Mouse (Mus musculus): ENCODE measurements around the gene Serpind1. TPM values are rescaled to one million over a fixed set of nuclear protein-coding genes. Genes with fewer than 3 reads are reported as not detected.

The Serpind1 gene
- polyA plus RNA-seq (2016; fragmentation: Nextera tagmentation; extraction: Ambion mirVana): 1.3 and 20.4 TPM in 2 replicates

GRCm38 (mm10) chr16:17331116-17331515 lies at the start of gene Serpind1:
Serpind1 (plus strand) TSS chr16:17331371.
- DNase-seq (ENCODE audit: low spot score): no peak
- Histone ChIP-seq H3K36me3 (peaks cover 4% of the 10 kb centered on the region; the same call in 1 of the 2 replicates), H3K27ac (no peak within 1 kb of the TSS), H3K27me3 (ENCODE audit: insufficient read depth, poor library complexity, severe bottlenecking) (no peaks in the 10 kb centered on the region), H3K4me1 (no peaks in the 10 kb centered on the region; the same call in 1 of the 2 replicates), H3K4me3 (no peak within 1 kb of the TSS), H3K9me3 (no peaks in the 10 kb centered on the region)
- 52% methylated on average over 2 of the region's 2 CpGs for WGBS

GRCm38 (mm10) chr16:17283151-17283550 lies 48.0 kb upstream of the Serpind1 start:
- H3K27ac ChIP-seq: no peak overlapping the region
- no peak for DNase-seq (ENCODE audit: low spot score)
- H3K4me3 ChIP-seq: no peak overlapping the region
- H3K27me3 ChIP-seq (ENCODE audit: insufficient read depth, poor library complexity, severe bottlenecking): peaks cover 19% of the 10 kb centered on the region
- peaks cover 5% of the 10 kb centered on the region for H3K4me1 ChIP-seq
- H3K9me3 ChIP-seq: no peaks in the 10 kb centered on the region
- 71% methylated on average over 6 of the region's 6 CpGs for WGBS
- H3K36me3 ChIP-seq: peaks cover 84% of the 10 kb centered on the region

GRCm38 (mm10) chr16:17287103-17287502 lies 44.1 kb upstream of the Serpind1 start:
- H3K27ac ChIP-seq: no peak overlapping the region
- H3K36me3 ChIP-seq: peaks cover 81% of the 10 kb centered on the region
- no peaks in the 10 kb centered on the region for H3K9me3 ChIP-seq
- WGBS: 84% methylated on average over 2 of the region's 2 CpGs
- 0 out of 2 replicates have a peak, but pooled peaks cover 4% of the 10 kb centered on the region for H3K4me1 ChIP-seq
- H3K4me3 ChIP-seq: no peak overlapping the region
- no peak for DNase-seq (ENCODE audit: low spot score)
- H3K27me3 ChIP-seq (ENCODE audit: insufficient read depth, poor library complexity, severe bottlenecking): no peaks in the 10 kb centered on the region

GRCm38 (mm10) chr16:17291016-17291415 lies 40.2 kb upstream of the Serpind1 start:
- H3K9me3 ChIP-seq: no peaks in the 10 kb centered on the region
- DNase-seq (ENCODE audit: low spot score): no peak
- H3K4me1 ChIP-seq: no peaks in the 10 kb centered on the region
- H3K4me3 ChIP-seq: no peak overlapping the region
- H3K36me3 ChIP-seq: peaks cover 68% of the 10 kb centered on the region
- 95% methylated on average over 2 of the region's 2 CpGs for WGBS
- H3K27me3 ChIP-seq (ENCODE audit: insufficient read depth, poor library complexity, severe bottlenecking): no peaks in the 10 kb centered on the region
- H3K27ac ChIP-seq: no peak overlapping the region

- Histone ChIP-seq H3K27me3 (ENCODE audit: insufficient read depth, poor library complexity, severe bottlenecking) (no peaks in the 10 kb centered on the region), H3K9me3 (no peaks in the 10 kb centered on the region), H3K27ac (no peak overlapping the region), H3K36me3 (peaks cover 73% of the 10 kb centered on the region), H3K4me3 (no peak overlapping the region), H3K4me1 (no peaks in the 10 kb centered on the region)
- no peak for DNase-seq (ENCODE audit: low spot score)
- WGBS: 7% methylated on average over 2 of the region's 2 CpGs
Observed at GRCm38 (mm10) chr16:17292751-17293150, 38.4 kb upstream of the Serpind1 start.

- WGBS: 87% methylated on average over 3 of the region's 3 CpGs
- no peaks in the 10 kb centered on the region for H3K4me1 ChIP-seq
- peaks cover 90% of the 10 kb centered on the region for H3K36me3 ChIP-seq
- no peak overlapping the region for H3K4me3 ChIP-seq
- no peak overlapping the region for H3K27ac ChIP-seq
- no peak for DNase-seq (ENCODE audit: low spot score)
- no peaks in the 10 kb centered on the region for H3K9me3 ChIP-seq
- H3K27me3 ChIP-seq (ENCODE audit: insufficient read depth, poor library complexity, severe bottlenecking): no peaks in the 10 kb centered on the region
Observed at GRCm38 (mm10) chr16:17300818-17301217, 30.4 kb upstream of the Serpind1 start.

GRCm38 (mm10) chr16:17303521-17304245 lies 27.5 kb upstream of the Serpind1 start:
- no peaks in the 10 kb centered on the region for H3K27me3 ChIP-seq (ENCODE audit: insufficient read depth, poor library complexity, severe bottlenecking)
- H3K36me3 ChIP-seq: peaks cover 86% of the 10 kb centered on the region
- no peak overlapping the region for H3K27ac ChIP-seq
- H3K9me3 ChIP-seq: no peaks in the 10 kb centered on the region
- H3K4me1 ChIP-seq: no peaks in the 10 kb centered on the region
- WGBS: 83% methylated on average over 5 of the region's 5 CpGs
- H3K4me3 ChIP-seq: no peak overlapping the region
- no peak for DNase-seq (ENCODE audit: low spot score)

GRCm38 (mm10) chr16:17307461-17307860 lies 23.7 kb upstream of the Serpind1 start:
- Histone ChIP-seq H3K27ac (no peak overlapping the region), H3K36me3 (peaks cover 88% of the 10 kb centered on the region), H3K4me1 (no peaks in the 10 kb centered on the region), H3K27me3 (ENCODE audit: insufficient read depth, poor library complexity, severe bottlenecking) (no peaks in the 10 kb centered on the region), H3K9me3 (no peaks in the 10 kb centered on the region), H3K4me3 (no peak overlapping the region)
- 91% methylated on average over 5 of the region's 5 CpGs for WGBS
- no peak for DNase-seq (ENCODE audit: low spot score)

GRCm38 (mm10) chr16:17309036-17309435 lies 22.1 kb upstream of the Serpind1 start:
- Histone ChIP-seq H3K4me1 (no peaks in the 10 kb centered on the region), H3K36me3 (peaks cover 88% of the 10 kb centered on the region), H3K27me3 (ENCODE audit: insufficient read depth, poor library complexity, severe bottlenecking) (no peaks in the 10 kb centered on the region), H3K9me3 (no peaks in the 10 kb centered on the region), H3K4me3 (no peak overlapping the region), H3K27ac (no peak overlapping the region)
- DNase-seq (ENCODE audit: low spot score): no peak
- WGBS: 90% methylated on average over 10 of the region's 10 CpGs

GRCm38 (mm10) chr16:17312531-17312930 lies 18.6 kb upstream of the Serpind1 start:
- H3K36me3 ChIP-seq: peaks cover 90% of the 10 kb centered on the region
- no peaks in the 10 kb centered on the region for H3K4me1 ChIP-seq
- no peaks in the 10 kb centered on the region for H3K9me3 ChIP-seq
- H3K27ac ChIP-seq: no peak overlapping the region
- WGBS: 92% methylated on average over 5 of the region's 5 CpGs
- no peak for DNase-seq (ENCODE audit: low spot score)
- H3K4me3 ChIP-seq: no peak overlapping the region
- H3K27me3 ChIP-seq (ENCODE audit: insufficient read depth, poor library complexity, severe bottlenecking): no peaks in the 10 kb centered on the region

- Histone ChIP-seq H3K4me3 (no peak overlapping the region), H3K9me3 (no peaks in the 10 kb centered on the region), H3K4me1 (no peaks in the 10 kb centered on the region), H3K27me3 (ENCODE audit: insufficient read depth, poor library complexity, severe bottlenecking) (no peaks in the 10 kb centered on the region), H3K27ac (no peak overlapping the region), H3K36me3 (peaks cover 77% of the 10 kb centered on the region)
- no peak for DNase-seq (ENCODE audit: low spot score)
- 92% methylated on average over 7 of the region's 7 CpGs for WGBS
Observed at GRCm38 (mm10) chr16:17316554-17316953, 14.6 kb upstream of the Serpind1 start.

GRCm38 (mm10) chr16:17321481-17321880 lies 9.7 kb upstream of the Serpind1 start:
- DNase-seq (ENCODE audit: low spot score): no peak
- Histone ChIP-seq H3K4me3 (no peak overlapping the region), H3K9me3 (no peaks in the 10 kb centered on the region), H3K27ac (no peak overlapping the region), H3K36me3 (peaks cover 71% of the 10 kb centered on the region), H3K4me1 (no peaks in the 10 kb centered on the region), H3K27me3 (ENCODE audit: insufficient read depth, poor library complexity, severe bottlenecking) (no peaks in the 10 kb centered on the region)
- WGBS: 78% methylated on average over 5 of the region's 5 CpGs

GRCm38 (mm10) chr16:17324745-17325144 lies 6.4 kb upstream of the Serpind1 start:
- no peak for DNase-seq (ENCODE audit: low spot score)
- H3K4me3 ChIP-seq: no peak overlapping the region
- no peaks in the 10 kb centered on the region for H3K9me3 ChIP-seq
- WGBS: 86% methylated on average over 5 of the region's 5 CpGs
- H3K27me3 ChIP-seq (ENCODE audit: insufficient read depth, poor library complexity, severe bottlenecking): no peaks in the 10 kb centered on the region
- H3K4me1 ChIP-seq: no peaks in the 10 kb centered on the region
- H3K36me3 ChIP-seq: peaks cover 46% of the 10 kb centered on the region
- H3K27ac ChIP-seq: no peak overlapping the region

GRCm38 (mm10) chr16:17326064-17326463 lies 5.1 kb upstream of the Serpind1 start:
- no peaks in the 10 kb centered on the region; the same call in 1 of the 2 replicates for H3K4me1 ChIP-seq
- WGBS: 80% methylated on average over 2 of the region's 2 CpGs
- H3K27me3 ChIP-seq (ENCODE audit: insufficient read depth, poor library complexity, severe bottlenecking): no peaks in the 10 kb centered on the region
- H3K27ac ChIP-seq: no peak overlapping the region
- DNase-seq (ENCODE audit: low spot score): no peak
- H3K36me3 ChIP-seq: peaks cover 40% of the 10 kb centered on the region
- H3K4me3 ChIP-seq: no peak overlapping the region
- no peaks in the 10 kb centered on the region for H3K9me3 ChIP-seq
